Mouse (Mus musculus) embryonic facial prominence, embryonic 14.5 days (tissue): Measurements from ENCODE around the gene Ttc22. TPM values are rescaled to one million over a fixed set of nuclear protein-coding genes. Genes with fewer than 3 reads are reported as not detected.
A peak's percentile ranks its signal among the peaks of the same experiment; 100 is the strongest.

Source experiments
- ATAC-seq: fragments of 200-750 bp; cut with Nextera tagmentation; 2 replicates; pipeline ENCODE4 v1.8.0; 2017; ENCODE audit warnings: low read depth, moderate number of reproducible peaks, moderate TSS enrichment
- DNase-seq: peaks from one replicate; pipeline ENCODE4 v3.0.0-alpha.2; 2015; ENCODE audit warnings: low spot score
- H3K27ac ChIP-seq: fragments of 300-500 bp; sonication (generic); replicated peaks from 2 replicates; pipeline ENCODE4 v1.5.1; 2014; ENCODE audit warnings: low read depth, mild to moderate bottlenecking, low read length, moderate library complexity
- H3K27me3 ChIP-seq: fragments of 300-500 bp; sonication (generic); replicated peaks from 2 replicates; pipeline ENCODE4 v1.6.1; 2014; ENCODE audit warnings: low read length; ENCODE audit not compliant: control insufficient read depth, insufficient read depth
- H3K36me3 ChIP-seq: fragments of 300-500 bp; sonication (generic); 2 replicates; pipeline ENCODE4 v1.6.1; 2014; ENCODE audit warnings: low read length, mixed read lengths; ENCODE audit not compliant: control insufficient read depth, insufficient read depth
- H3K4me1 ChIP-seq: fragments of 300-500 bp; sonication (generic); 2 replicates; pipeline ENCODE4 v1.6.1; 2014; ENCODE audit warnings: antibody characterized with exemption, low read length; ENCODE audit not compliant: control insufficient read depth, insufficient read depth
- H3K4me2 ChIP-seq: fragments of 300-500 bp; sonication (generic); 2 replicates; pipeline ENCODE4 v1.6.1; 2014; ENCODE audit warnings: low read depth, mild to moderate bottlenecking, low read length, moderate library complexity, mixed read lengths
- H3K4me3 ChIP-seq: fragments of 300-500 bp; sonication (generic); 2 replicates; pipeline ENCODE4 v1.5.1; 2014; ENCODE audit warnings: low read depth, mild to moderate bottlenecking, low read length
- H3K9ac ChIP-seq: fragments of 300-500 bp; sonication (generic); 2 replicates; pipeline ENCODE4 v1.6.1; 2014; ENCODE audit warnings: low read depth, mild to moderate bottlenecking, low read length, moderate library complexity, mixed read lengths
- H3K9me3 ChIP-seq: fragments of 300-500 bp; sonication (generic); 2 replicates; pipeline ENCODE4 v1.6.1; 2016; ENCODE audit warnings: low read length; ENCODE audit not compliant: control insufficient read depth
- WGBS: fragments of 180-500 bp; shearing (Covaris S2); extraction: QIAGEN DNeasy Blood & Tissue Kit; methylation state at CpG from one replicate; pipeline ENCODE4 v1.1.7; 2014; 5-methylcytosine and 5-hydroxymethylcytosine counted together
- polyA plus RNA-seq: library from polyadenylated mRNA; unstranded; fragments of >200 nt; fragmentation: Nextera tagmentation; extraction: Ambion mirVana; gene quantifications from 2 replicates; pipeline ENCODE4 v1.2.1, GENCODE M21; 2014

The Ttc22 gene
- polyA plus RNA-seq, 1 experiment from 2014 or later = 3.5 TPM

DNA sequence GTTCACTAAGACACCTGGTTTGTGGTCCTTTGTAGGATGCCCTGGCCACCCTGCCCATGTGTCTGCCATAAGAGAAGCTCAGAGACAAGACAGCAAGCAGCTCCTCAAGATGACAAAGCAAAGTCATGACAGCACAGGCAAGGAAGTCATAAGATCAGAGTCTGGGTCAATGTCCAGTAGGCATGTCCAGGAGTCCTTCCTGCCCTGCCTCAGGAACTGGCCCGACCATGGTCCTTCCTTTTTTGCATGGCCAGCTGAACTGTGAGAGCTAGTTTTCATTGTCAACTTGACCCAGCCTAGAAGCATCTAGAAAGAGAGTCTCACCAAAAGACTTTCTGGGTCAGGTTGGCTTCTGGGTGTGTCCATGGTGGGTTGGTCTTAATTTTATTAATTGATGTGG is 14.3 kb upstream of the Ttc22 start:
- Histone ChIP-seq H3K9ac (no peak overlapping the region), H3K27me3 (no peaks in the 10 kb centered on the region), H3K4me1 (no peaks in the 10 kb centered on the region), H3K27ac (no peak overlapping the region), H3K9me3 (0 out of 2 replicates have a peak, but pooled peaks cover 3% of the 10 kb centered on the region), H3K4me2 (no peak overlapping the region), H3K36me3 (no peaks in the 10 kb centered on the region), H3K4me3 (no peak overlapping the region)
- DNase-seq = no peak
- 90% methylated on average over 1 of the region's 1 CpGs for WGBS
- no peak for ATAC-seq

DNA sequence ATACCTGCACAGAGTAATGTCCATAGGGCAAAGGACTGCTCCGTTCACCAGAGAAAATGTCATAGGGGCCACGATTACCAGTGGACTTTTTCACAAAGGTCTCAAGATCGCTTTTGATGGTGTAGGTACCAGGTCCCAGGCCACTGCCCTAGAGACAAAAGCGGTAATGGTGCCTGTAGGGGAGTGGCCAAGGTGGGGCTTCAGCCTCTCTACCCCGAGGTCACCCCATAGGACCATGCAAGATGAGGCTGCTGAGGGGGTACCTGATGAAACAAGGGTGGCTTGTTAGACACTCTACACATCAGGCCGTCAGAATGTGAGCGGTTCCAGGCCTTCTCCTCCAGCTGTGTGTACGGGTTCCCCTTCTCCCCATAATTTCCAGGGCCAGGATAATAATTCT is 9.1 kb upstream of the Ttc22 start:
- no peak overlapping the region for H3K9ac ChIP-seq
- H3K4me3 ChIP-seq = no peak overlapping the region
- ATAC-seq = no peak

DNA sequence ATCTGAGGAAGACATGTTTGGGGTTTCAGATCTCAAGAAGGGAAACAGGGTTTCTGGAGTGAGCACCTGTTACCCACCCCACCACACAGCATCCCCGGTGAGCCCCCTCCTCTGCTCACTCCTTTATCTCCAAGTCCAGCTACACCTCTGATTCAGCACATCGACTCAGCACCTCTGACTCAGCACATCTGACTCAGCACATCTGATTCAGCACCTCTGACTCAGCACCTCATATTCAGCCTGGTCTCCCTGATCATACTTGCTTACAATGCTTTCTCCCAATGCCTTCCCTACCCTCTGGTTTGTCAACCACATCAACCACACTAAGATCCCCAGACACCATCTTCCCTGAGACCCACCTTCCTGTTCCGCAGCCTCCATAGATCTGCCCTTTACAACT is 8.7 kb upstream of the Ttc22 start:
- H3K4me1 ChIP-seq = no peaks in the 10 kb centered on the region; the same call in 1 of the 2 replicates
- H3K27me3 ChIP-seq = no peaks in the 10 kb centered on the region
- no peak overlapping the region for H3K4me2 ChIP-seq
- no peak overlapping the region for H3K4me3 ChIP-seq
- no peak overlapping the region for H3K27ac ChIP-seq
- 83% methylated on average over 3 of the region's 3 CpGs for WGBS
- H3K9ac ChIP-seq = no peak overlapping the region
- ATAC-seq (no peak), DNase-seq (no peak)
- H3K9me3 ChIP-seq = no peaks in the 10 kb centered on the region
- H3K36me3 ChIP-seq = no peaks in the 10 kb centered on the region

More for the DNA sequence above, 9.1 kb upstream of the Ttc22 start:
- Histone ChIP-seq H3K36me3 (no peaks in the 10 kb centered on the region), H3K27me3 (no peaks in the 10 kb centered on the region), H3K27ac (no peak overlapping the region), H3K4me2 (no peak overlapping the region), H3K9me3 (0 out of 2 replicates have a peak, but pooled peaks cover 3% of the 10 kb centered on the region), H3K4me1 (no peaks in the 10 kb centered on the region; the same call in 1 of the 2 replicates)
- WGBS = 73% methylated on average over 8 of the region's 8 CpGs
- DNase-seq = no peak

DNA sequence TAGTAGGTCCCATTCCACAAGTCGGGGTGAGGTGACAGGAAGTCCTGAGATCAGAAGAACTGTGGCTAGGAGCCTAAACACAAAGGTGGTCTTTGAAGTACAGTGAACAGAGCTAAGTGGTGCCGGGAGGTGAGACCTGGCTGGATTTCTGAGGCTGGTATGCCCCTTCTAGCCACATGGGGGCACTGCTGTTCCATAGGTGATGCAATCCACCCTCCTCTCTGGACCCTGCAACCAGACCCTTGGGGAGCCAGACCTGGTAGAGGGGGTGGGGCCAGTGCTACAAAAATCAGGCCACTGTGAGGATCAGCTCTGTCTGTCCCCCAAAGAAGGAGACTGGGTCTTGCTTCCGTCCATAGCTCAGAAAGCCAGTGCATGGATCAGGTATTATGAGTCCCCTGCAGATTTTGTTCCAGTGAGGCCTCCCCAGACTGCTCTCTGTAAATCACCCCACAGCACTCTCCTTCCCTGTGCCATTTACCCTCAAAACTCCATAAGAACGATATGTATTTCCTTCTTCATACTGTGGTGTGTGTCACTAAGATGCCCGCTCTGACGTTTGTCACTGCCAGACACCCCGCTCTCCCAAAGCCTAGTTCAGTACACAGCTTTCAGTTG is 7.9 kb upstream of the Ttc22 start:
- Histone ChIP-seq H3K27ac (no peak overlapping the region), H3K36me3 (no peaks in the 10 kb centered on the region), H3K9me3 (no peaks in the 10 kb centered on the region), H3K4me3 (no peak overlapping the region), H3K4me1 (no peaks in the 10 kb centered on the region; the same call in 1 of the 2 replicates), H3K9ac (no peak overlapping the region), H3K27me3 (no peaks in the 10 kb centered on the region), H3K4me2 (no peak overlapping the region)
- WGBS = 45% methylated on average over 7 of the region's 7 CpGs
- ATAC-seq (peak; percentile 68), DNase-seq (peak; percentile 70)

DNA sequence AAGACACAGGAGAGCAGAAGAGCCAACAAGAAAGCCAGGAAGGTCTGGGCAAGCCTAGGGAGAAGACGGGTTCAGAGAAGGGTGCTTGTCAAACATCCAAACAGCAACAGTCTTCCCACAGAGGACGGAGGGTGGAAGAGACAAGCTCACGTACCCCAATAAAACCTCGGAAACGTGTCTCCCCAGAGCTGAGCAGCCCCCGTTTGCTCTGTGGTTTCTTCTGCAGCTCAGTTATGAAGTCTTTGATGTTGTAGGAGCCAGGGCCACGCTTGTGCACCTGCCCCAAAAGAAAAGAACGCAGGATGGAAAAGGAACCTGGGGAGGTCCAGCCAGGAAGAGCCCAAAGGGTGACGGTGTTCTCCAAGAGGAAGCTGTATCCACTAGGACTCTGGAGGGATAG is 7.4 kb upstream of the Ttc22 start:
- DNase-seq = no peak

DNA sequence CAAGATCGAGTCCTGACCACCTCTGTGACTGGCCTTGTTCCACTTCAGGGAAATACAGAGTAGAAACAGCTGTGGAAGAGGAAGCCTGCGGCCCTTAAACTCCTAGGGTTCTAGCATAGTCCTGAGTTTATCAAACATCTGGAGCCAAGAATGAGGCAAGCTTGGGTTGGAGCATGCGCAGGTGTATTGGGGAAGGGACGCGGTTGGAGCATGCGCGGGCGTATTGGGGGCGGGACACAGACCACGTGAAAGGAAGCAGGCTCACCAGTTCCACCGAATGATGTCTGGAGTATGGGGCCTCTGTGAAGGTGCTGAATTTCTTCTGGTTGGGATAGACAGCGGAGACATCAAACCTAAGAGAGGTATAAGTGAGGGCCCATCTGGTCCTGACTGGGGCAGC is 6.6 kb upstream of the Ttc22 start:
- Histone ChIP-seq H3K4me1 (no peaks in the 10 kb centered on the region; the same call in 1 of the 2 replicates), H3K9ac (no peak overlapping the region), H3K36me3 (no peaks in the 10 kb centered on the region), H3K27ac (no peak overlapping the region), H3K9me3 (no peaks in the 10 kb centered on the region), H3K27me3 (no peaks in the 10 kb centered on the region), H3K4me3 (no peak overlapping the region), H3K4me2 (no peak overlapping the region)
- 77% methylated on average over 12 of the region's 12 CpGs for WGBS
- no peak for ATAC-seq
- no peak for DNase-seq

More for the DNA sequence above, 7.4 kb upstream of the Ttc22 start:
- Histone ChIP-seq H3K4me3 (no peak overlapping the region), H3K27me3 (no peaks in the 10 kb centered on the region), H3K4me2 (no peak overlapping the region), H3K27ac (no peak overlapping the region), H3K9me3 (no peaks in the 10 kb centered on the region), H3K9ac (no peak overlapping the region), H3K4me1 (no peaks in the 10 kb centered on the region; the same call in 1 of the 2 replicates), H3K36me3 (no peaks in the 10 kb centered on the region)
- no peak for ATAC-seq
- 79% methylated on average over 9 of the region's 9 CpGs for WGBS

DNA sequence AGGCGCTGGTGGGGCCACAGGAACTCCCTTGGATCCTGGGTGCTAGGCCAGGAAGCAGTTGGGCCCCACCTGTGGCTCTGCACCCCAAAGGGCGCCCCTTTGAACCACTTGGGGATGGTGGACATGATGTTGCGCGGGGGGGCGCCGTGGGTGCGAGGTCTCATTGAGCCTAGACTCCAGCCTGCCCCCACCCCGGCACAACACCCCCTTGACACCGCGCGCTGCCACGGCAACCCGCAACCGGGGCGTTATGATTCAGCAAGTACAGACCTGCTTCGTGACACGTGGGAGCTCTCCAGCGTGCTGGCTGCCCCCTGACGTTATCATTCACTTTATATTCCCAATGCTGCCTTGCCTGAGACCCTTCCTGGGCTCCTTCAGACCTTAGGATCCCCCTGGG is 5.2 kb upstream of the Ttc22 start, which contains the start of gene Lexm:
Gene Lexm, minus strand, starts transcription at position 186 of the 400 bp plus-strand sequence.
- 4% methylated on average over 17 of the region's 19 CpGs for WGBS
- Histone ChIP-seq H3K4me3 (peak within 1 kb of the TSS; percentile 15), H3K27ac (no peak within 1 kb of the TSS), H3K9me3 (no peaks in the 10 kb centered on the region), H3K36me3 (no peaks in the 10 kb centered on the region), H3K9ac (no peak within 1 kb of the TSS), H3K27me3 (peaks cover 7% of the 10 kb centered on the region), H3K4me1 (no peaks in the 10 kb centered on the region; the same call in 1 of the 2 replicates), H3K4me2 (peak within 1 kb of the TSS; percentile 43)
- peak; percentile 39 for DNase-seq
- peak; percentile 34; the same call in 1 of the 2 replicates for ATAC-seq

DNA sequence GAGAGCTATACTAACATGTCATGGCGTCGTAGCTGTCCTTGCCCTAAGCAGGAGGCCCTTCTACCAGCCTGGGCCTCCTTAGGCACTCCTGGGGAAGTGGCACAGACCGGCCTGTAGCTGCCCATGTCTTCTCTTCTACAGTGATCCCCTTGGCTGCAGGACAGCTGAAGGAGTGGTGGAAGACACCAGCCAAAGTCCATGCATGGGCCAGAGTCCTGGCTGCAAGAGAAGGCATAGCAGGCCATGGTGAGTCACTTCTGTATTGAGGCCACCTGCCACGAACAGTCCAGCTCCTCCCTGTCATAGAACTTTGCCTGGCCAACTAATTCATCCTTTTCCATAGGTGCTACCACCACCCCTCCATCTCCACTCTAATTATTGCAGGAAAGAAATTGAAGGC is 3.3 kb upstream of the Ttc22 start:
- 87% methylated on average over 4 of the region's 4 CpGs for WGBS
- H3K4me3 ChIP-seq = no peak overlapping the region
- peaks cover 26% of the 10 kb centered on the region for H3K27me3 ChIP-seq
- no peak overlapping the region for H3K27ac ChIP-seq
- no peaks in the 10 kb centered on the region; the same call in 1 of the 2 replicates for H3K4me1 ChIP-seq
- no peaks in the 10 kb centered on the region for H3K9me3 ChIP-seq
- no peak for DNase-seq
- no peak for ATAC-seq
- H3K9ac ChIP-seq = no peak overlapping the region
- no peaks in the 10 kb centered on the region for H3K36me3 ChIP-seq
- H3K4me2 ChIP-seq = no peak overlapping the region

DNA sequence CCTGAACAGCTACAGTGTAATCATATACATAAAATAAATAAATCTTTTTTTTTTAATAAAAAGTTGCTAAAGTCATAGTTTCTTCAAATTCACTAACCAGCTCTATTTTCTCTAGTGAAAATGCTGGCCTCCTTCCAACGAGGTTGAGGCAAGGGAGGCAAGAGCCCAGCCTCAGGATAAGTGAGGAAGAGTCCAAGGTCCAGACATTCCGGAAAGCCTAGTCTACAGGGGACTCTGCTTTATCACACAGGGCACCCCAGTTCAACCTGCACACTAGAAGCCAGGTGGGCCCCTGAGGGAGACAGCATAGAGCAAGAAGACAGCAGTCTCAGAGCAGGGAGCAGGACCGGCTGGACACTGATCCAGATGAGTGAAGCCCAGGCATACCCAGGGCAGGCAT is 804 bp upstream of the Ttc22 start:
- H3K27ac ChIP-seq = no peak overlapping the region
- ATAC-seq (no peak), DNase-seq (no peak)
- no peak overlapping the region for H3K4me3 ChIP-seq
- no peak overlapping the region for H3K9ac ChIP-seq
- 61% methylated on average over 3 of the region's 3 CpGs for WGBS
- H3K9me3 ChIP-seq = no peaks in the 10 kb centered on the region
- no peaks in the 10 kb centered on the region; the same call in 1 of the 2 replicates for H3K4me1 ChIP-seq
- H3K27me3 ChIP-seq = peaks cover 38% of the 10 kb centered on the region
- H3K36me3 ChIP-seq = no peaks in the 10 kb centered on the region
- H3K4me2 ChIP-seq = no peak overlapping the region
